24 mouse cellular contexts compared by ENCODE assay signal in genomic region chr1:136226626-136227025, GRCm38 (mm10). TPM values are rescaled to one million over a fixed set of nuclear protein-coding genes. Genes with fewer than 3 reads are reported as not detected.
"Had no signal": no experiment of that assay in that cellular context is flagged by ENCODE, and none has a peak within 500 bp of the region (broad histone marks: within the 10 kb centered on the region; RNA-seq: fewer than 3 reads in every experiment).

No protein-coding gene starts in this region.

- H3K27me3 ChIP-seq: neural tube, embryonic 13.5 days; neural tube, embryonic 15.5 days had no signal

- H3K4me2 ChIP-seq: lung, embryonic 14.5 days; midbrain, embryonic 13.5 days; neural tube, embryonic 13.5 days; neural tube, embryonic 15.5 days had no signal

- ATAC-seq: midbrain, embryonic 13.5 days; midbrain, embryonic 16.5 days had no signal

- H3K9ac ChIP-seq: lung, embryonic 14.5 days; midbrain, embryonic 13.5 days; neural tube, embryonic 13.5 days; neural tube, embryonic 15.5 days had no signal

- H3K27ac ChIP-seq: midbrain, embryonic 10.5 days; midbrain, embryonic 13.5 days; neural tube, embryonic 13.5 days; neural tube, embryonic 15.5 days had no signal

- H3K4me3 ChIP-seq: midbrain, embryonic 10.5 days; midbrain, embryonic 13.5 days; myocyte; neural tube, embryonic 13.5 days; neural tube, embryonic 15.5 days had no signal

- DNase-seq: lung, adult 18-20 months; lung, embryonic 14.5 days; lung, postnatal 10 days; lung, postnatal 4 days; retina, postnatal 1 day; right cerebral cortex, adult 18-20 months; right cerebral cortex, postnatal 25 days; right cerebral cortex, postnatal 4 days; spleen, adult 18-20 months; thymus, adult 18-20 months; thymus, postnatal 14 days; thymus, postnatal 36 days had no signal

- H3K36me3 ChIP-seq: neural tube, embryonic 15.5 days had no signal

- H3K9me3 ChIP-seq: midbrain, embryonic 10.5 days; midbrain, embryonic 13.5 days; neural tube, embryonic 13.5 days; neural tube, embryonic 15.5 days had no signal

RNA-seq across cellular contexts. Expression of gene Inava, which starts 7.4 kb away (rescaled TPM):
- total RNA-seq: megakaryocyte, adult 5-6 weeks; megakaryocyte-erythroid progenitor cell, adult 5-6 weeks had no signal

RNA-seq across cellular contexts. Expression of gene Mroh3, which starts 14.0 kb away (rescaled TPM):
- total RNA-seq: megakaryocyte, adult 5-6 weeks; megakaryocyte-erythroid progenitor cell, adult 5-6 weeks had no signal
- polyA plus RNA-seq: lung, embryonic 14.5 days; lung, embryonic 16.5 days; midbrain, embryonic 10.5 days; midbrain, embryonic 16.5 days; neural tube, embryonic 11.5 days; neural tube, embryonic 13.5 days; neural tube, embryonic 15.5 days had no signal

RNA-seq across cellular contexts. Expression of gene Gpr25, which starts 34.0 kb away (rescaled TPM):
- total RNA-seq: megakaryocyte, adult 5-6 weeks; megakaryocyte-erythroid progenitor cell, adult 5-6 weeks had no signal
- polyA plus RNA-seq: lung, embryonic 14.5 days; lung, embryonic 16.5 days; midbrain, embryonic 10.5 days; midbrain, embryonic 13.5 days; neural tube, embryonic 11.5 days; stomach, embryonic 14.5 days; stomach, embryonic 16.5 days had no signal
